Mouse (Mus musculus): Measurements from ENCODE around the gene Map4k3.

DNA sequence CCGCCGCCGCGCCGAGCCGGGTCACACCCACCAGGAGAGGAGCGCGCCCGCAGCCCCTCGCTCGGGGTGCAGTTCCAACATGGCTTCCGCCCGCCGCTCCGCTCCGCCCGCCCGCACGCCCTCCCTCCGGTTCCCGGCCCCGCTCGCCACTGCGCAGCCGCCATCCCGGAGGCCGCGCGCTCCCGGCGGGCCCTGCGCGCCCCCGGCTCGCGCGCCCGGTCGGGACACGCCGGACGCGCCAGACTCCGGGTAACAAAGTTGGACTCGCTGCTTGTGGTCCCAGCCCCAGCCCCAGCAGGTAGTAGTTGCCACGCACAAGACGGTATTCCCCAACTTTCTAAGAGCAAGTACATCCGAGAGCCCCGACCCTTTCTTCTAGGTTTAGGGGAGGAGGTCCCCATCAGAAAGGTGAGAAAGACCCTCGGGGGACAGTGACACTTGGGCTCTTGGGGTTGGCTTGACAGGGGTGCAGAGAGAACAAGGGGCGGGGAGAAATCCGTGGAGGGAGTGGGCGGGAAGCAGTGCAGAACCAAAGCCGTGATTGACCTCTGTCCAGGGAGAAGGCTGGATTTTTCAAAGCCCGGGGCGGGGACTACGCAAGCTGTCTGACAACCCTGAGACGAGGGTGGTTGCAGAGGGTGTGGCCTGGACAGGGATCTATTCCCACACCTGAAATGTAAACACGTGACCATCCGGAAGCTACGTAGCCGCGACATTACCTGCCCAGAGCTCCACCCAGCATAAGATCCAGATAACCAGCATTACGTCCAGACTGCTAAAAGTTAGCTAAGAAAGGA lies at the start of gene Map4k3:
- TF ChIP-seq CTCF (IDR thresholded peaks at IDR 0.05): no peak
- TF ChIP-seq EP300 (IDR thresholded peaks at IDR 0.05): no peak

All from lung, postnatal 0 days (tissue).